Mouse (Mus musculus) G1E (cell line): ENCODE measurements around the gene Trhr2. TPM values are rescaled to one million over a fixed set of nuclear protein-coding genes. Genes with fewer than 3 reads are reported as not detected.
"Not testable (repeated sequence)": the region's sequence is repeated elsewhere in the genome, so short reads cannot be mapped to it uniquely, and the experiment has no call there.

ENCODE experiments used
- ATAC-seq: 2 replicates; pipeline ENCODE4 v1.8.0; 2016; ENCODE audit warnings: mild to moderate bottlenecking; ENCODE audit not compliant: insufficient number of reproducible peaks, poor library complexity, low FRiP score, severe bottlenecking; ENCODE audit errors: extremely low read depth
- DNase-seq: peaks from one replicate; pipeline ENCODE4 v3.0.0; 2012; ENCODE audit warnings: low spot score
- H3K27me3 ChIP-seq: 2 replicates; pipeline ENCODE4 v1.6.1; 2012; ENCODE audit warnings: mild to moderate bottlenecking, low read length, inconsistent platforms; ENCODE audit not compliant: insufficient read depth
- H3K36me3 ChIP-seq: replicated peaks from 2 replicates; pipeline ENCODE3; 2012; ENCODE audit warnings: mild to moderate bottlenecking, inconsistent platforms
- H3K4me1 ChIP-seq: 2 replicates; pipeline ENCODE4 v1.6.1; 2012; ENCODE audit warnings: low read depth, low read length, inconsistent platforms, mixed read lengths; ENCODE audit not compliant: insufficient read depth
- H3K4me3 ChIP-seq: 2 replicates; pipeline ENCODE4 v1.5.1; 2012; ENCODE audit warnings: low read depth, mild to moderate bottlenecking, inconsistent platforms, low read length, moderate library complexity, mixed read lengths
- H3K9me3 ChIP-seq: replicated peaks from 2 replicates; pipeline ENCODE4 v1.6.1; 2012; ENCODE audit warnings: inconsistent platforms
- CTCF ChIP-seq: IDR thresholded peaks from 2 replicates; pipeline ENCODE4 v1.5.1; 2012; ENCODE audit warnings: low read depth, low read length, inconsistent platforms, mixed read lengths
- GATA1 ChIP-seq: IDR thresholded peaks from 2 replicates; pipeline ENCODE4 v1.6.1; 2012; ENCODE audit warnings: borderline replicate concordance, low read length, inconsistent platforms, mixed read lengths
- GATA2 ChIP-seq: IDR thresholded peaks from 2 replicates; pipeline ENCODE4 v1.6.1; 2012; ENCODE audit warnings: low read depth, low read length, inconsistent platforms, borderline replicate concordance
- POLR2AphosphoS5 ChIP-seq: IDR thresholded peaks from 2 replicates; pipeline ENCODE4 v1.6.1; 2012; ENCODE audit warnings: low read depth, low read length, inconsistent platforms; ENCODE audit not compliant: insufficient replicate concordance
- TAL1 ChIP-seq: conservative IDR thresholded peaks from 2 replicates; pipeline ENCODE4 v1.6.1; 2012; ENCODE audit warnings: low read depth, low read length, inconsistent platforms, mixed read lengths
- polyA plus RNA-seq: library from polyadenylated mRNA; stranded (reverse); fragments of >175 nt; gene quantifications from 2 replicates; pipeline ENCODE4 v1.2.3, GENCODE M21; 2012
- total RNA-seq, 2 experiments: library from RNA; stranded (forward) in 1 of 2; stranded (reverse) in 1 of 2; fragments of 200-1000 nt in 1 of 2; fragments of >200 nt in 1 of 2; fragmentation: Nextera tagmentation in 1 of 2; gene quantifications; 2 replicates each; pipeline ENCODE4 v1.2.3; 2014 to 2017

Trhr2 gene
- total and polyA plus RNA-seq, 3 experiments = not detected

DNA sequence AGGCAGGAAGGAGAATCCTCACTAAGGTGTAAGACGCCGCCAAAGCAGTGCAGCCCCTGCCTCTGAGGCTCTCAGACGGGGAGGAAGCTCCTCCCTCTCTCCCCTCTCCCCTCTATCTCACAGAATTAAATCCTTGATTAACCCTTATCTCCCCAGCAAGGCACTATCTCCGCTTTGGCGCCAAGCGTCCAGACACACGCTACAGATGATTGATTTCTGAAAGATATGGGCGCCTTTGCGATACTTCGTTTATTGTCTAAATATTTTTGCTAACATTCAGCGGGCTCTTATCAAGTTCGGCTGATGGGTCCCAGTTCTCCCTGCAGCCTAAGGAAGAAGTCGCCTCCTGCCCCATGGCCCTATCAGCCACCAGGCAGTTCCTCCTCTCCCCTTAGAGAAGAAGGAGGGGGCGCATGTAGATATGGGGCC lies 34.4 kb downstream of the Trhr2 start:
- H3K4me3 ChIP-seq = no peak overlapping the region; the same call in 1 of the 2 replicates
- H3K9me3 ChIP-seq = no peaks in the 10 kb centered on the region
- H3K36me3 ChIP-seq = peaks cover 98% of the 10 kb centered on the region
- H3K27me3 ChIP-seq = peaks cover 10% of the 10 kb centered on the region; the same call in 1 of the 2 replicates
- no peak for ATAC-seq
- TF ChIP-seq TAL1 = no peak
- TF ChIP-seq GATA2 = no peak
- no peak for TF ChIP-seq CTCF
- no peak for TF ChIP-seq GATA1
- no peak for TF ChIP-seq POLR2AphosphoS5
- DNase-seq = no peak
- peaks cover 98% of the 10 kb centered on the region for H3K4me1 ChIP-seq

DNA sequence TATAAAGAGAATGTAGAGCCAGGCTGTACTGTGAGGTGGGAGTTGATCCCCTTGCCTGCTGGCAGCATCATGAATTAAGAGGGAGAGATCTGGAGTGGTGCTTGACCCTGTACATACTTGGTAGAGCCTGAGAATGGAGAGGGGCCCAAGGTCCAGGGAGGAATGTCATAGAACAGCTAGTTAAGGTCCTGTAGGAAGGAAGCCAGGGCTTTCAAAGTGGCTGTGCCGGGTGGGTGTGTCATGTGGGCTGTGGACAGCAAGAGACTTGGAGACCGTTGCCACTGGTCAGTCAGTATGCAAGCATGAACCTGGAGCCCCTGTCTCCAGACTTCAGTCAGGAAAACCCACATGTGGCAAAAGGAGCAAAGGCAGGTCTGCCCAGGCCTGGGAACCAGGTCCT lies 35.4 kb downstream of the Trhr2 start:
- Histone ChIP-seq H3K9me3 (no peaks in the 10 kb centered on the region), H3K4me1 (peaks cover 98% of the 10 kb centered on the region), H3K36me3 (peaks cover 98% of the 10 kb centered on the region), H3K4me3 (no peak overlapping the region; the same call in 1 of the 2 replicates), H3K27me3 (peaks cover 10% of the 10 kb centered on the region; the same call in 1 of the 2 replicates)
- DNase-seq (no peak), ATAC-seq (no peak)
- TF ChIP-seq CTCF = no peak
- TF ChIP-seq TAL1 = no peak
- TF ChIP-seq GATA2 = no peak
- no peak for TF ChIP-seq POLR2AphosphoS5
- TF ChIP-seq GATA1 = no peak

DNA sequence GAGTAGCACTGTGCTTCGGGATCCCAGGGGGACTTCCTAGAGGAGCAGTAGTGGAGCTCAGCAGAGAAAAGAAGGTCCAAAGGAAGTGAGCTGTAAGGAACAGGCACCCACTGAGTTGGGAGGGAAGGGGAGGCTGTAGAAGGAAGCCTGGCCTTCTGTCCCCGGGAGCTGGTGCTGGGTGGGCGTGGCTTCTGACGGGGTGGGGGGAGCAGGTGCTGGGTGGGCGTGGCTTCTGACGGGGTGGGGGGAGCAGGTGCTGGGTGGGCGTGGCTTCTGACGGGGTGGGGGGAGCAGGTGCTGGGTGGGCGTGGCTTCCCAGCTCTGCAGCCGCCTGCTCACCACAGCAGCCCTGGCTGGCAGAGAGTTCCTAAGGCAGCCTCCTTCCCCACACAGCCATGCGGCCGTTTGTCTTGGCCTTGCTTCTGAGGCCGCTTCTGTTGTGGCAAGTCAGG lies 36.6 kb downstream of the Trhr2 start:
- H3K36me3 ChIP-seq = peaks cover 97% of the 10 kb centered on the region
- not testable (repeated sequence) for H3K9me3 ChIP-seq, H3K27me3 ChIP-seq, DNase-seq, ATAC-seq
- peak overlapping the region; percentile 65; the same call in 1 of the 2 replicates for H3K4me3 ChIP-seq
- peaks cover 98% of the 10 kb centered on the region for H3K4me1 ChIP-seq

DNA sequence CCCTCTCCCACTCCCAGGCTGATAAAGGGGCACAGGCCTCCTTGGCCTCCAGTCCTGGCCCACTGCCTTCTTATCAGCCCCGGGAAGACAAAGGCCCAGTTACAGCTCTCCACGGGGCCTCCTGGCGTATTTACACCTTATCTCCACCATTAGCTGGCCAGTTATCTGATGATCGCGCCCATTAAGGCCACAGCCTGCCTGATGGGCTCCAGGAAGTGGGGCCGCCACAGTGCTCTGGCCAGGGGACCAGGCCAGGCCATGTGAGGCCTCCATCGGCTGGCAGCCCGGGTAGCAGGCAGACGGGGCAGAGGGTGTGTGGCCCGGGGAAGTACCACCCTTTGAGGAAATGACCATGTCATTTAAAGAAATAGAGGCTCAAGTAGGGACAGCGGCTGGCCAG lies 37.8 kb downstream of the Trhr2 start:
- Histone ChIP-seq H3K36me3 (peaks cover 97% of the 10 kb centered on the region), H3K9me3 (no peaks in the 10 kb centered on the region), H3K4me3 (peak overlapping the region; percentile 66; the same call in 1 of the 2 replicates), H3K27me3 (no peaks in the 10 kb centered on the region), H3K4me1 (peaks cover 98% of the 10 kb centered on the region)
- ATAC-seq (peak; percentile 31), DNase-seq (no peak)
- TF ChIP-seq POLR2AphosphoS5 (no peak), GATA2 (no peak), CTCF (no peak), GATA1 (no peak), TAL1 (no peak; the same call in 1 of the 2 replicates)

DNA sequence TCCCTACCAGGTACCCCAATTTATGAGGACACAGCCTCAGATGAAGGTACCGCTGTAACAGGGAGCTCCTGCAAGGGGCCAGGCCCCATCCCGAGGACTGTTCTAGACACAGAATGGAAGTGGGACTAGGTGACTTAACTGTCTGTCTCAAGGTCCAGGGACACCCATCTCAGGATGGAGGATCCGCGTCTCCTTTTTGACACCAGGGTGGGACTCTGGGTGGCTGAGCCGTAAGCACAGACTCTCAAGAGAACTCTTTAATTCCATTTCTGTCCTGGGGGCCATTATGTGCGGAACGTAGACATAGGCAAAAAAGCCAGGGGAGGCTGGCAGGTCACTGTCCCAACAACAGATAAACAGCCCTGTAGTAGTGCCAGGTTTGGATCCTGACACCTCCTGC lies 38.4 kb downstream of the Trhr2 start:
- TF ChIP-seq GATA2 (no peak), CTCF (no peak), POLR2AphosphoS5 (no peak), GATA1 (no peak), TAL1 (no peak)
- peaks cover 98% of the 10 kb centered on the region for H3K4me1 ChIP-seq
- no peak for DNase-seq
- no peaks in the 10 kb centered on the region for H3K27me3 ChIP-seq
- H3K9me3 ChIP-seq = no peaks in the 10 kb centered on the region
- peak overlapping the region; percentile 66; the same call in 1 of the 2 replicates for H3K4me3 ChIP-seq
- H3K36me3 ChIP-seq = peaks cover 98% of the 10 kb centered on the region
- ATAC-seq = no peak

DNA sequence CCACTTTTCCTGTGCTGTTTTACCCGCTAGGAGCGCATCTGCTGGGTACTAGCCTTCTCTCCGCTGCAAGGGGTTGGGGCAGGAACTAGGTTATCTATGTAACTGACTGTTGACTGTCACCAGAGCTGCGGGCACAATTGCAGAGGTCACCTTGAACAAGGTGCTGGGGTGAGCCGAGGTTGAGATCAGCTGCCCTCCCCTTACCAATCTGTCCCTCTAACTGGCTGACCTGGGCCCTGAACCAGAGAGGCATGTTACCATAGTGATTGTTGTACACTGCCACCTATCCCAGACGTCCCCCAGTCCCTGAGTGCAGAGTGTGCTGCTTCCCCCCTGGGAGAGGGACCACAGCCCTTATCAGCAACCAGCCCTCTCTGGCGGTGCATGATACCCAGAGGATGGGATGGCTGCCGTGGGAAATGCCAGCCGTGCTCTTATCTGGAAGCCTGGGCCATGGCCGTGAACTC lies 39.1 kb downstream of the Trhr2 start:
- H3K4me3 ChIP-seq = peak overlapping the region; percentile 66; the same call in 1 of the 2 replicates
- 0 out of 2 replicates have a peak, but pooled peaks have one; percentile 51 for TF ChIP-seq POLR2AphosphoS5
- no peak for TF ChIP-seq CTCF
- TF ChIP-seq TAL1 = peak; percentile 100
- TF ChIP-seq GATA2 = peak; percentile 96
- no peaks in the 10 kb centered on the region for H3K27me3 ChIP-seq
- peaks cover 99% of the 10 kb centered on the region for H3K4me1 ChIP-seq
- DNase-seq (peak; percentile 92), ATAC-seq (peak; percentile 71)
- H3K36me3 ChIP-seq = peaks cover 98% of the 10 kb centered on the region
- no peaks in the 10 kb centered on the region for H3K9me3 ChIP-seq

DNA sequence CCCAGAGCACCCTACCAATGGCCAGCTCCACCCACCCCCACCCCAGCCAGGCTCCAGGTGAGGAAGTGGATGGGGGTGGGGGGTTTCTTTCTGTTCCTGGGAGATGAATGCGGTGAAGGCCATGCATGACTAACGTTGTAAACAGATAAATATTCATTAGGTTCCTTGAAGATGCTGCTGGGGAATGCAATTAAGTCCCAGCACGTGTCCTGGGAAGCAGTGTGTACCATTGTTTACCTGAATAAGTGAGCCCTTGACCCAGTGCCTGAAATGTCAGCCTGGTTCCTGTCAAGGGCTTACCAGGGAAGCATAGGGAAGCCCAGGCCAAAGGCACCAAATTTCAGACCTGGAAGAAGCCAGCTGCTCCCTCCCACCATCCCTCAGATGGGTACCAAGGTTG lies 40.0 kb downstream of the Trhr2 start:
- ATAC-seq = no peak
- H3K27me3 ChIP-seq = no peaks in the 10 kb centered on the region
- no peaks in the 10 kb centered on the region for H3K9me3 ChIP-seq
- peaks cover 99% of the 10 kb centered on the region for H3K4me1 ChIP-seq
- no peak for DNase-seq
- TF ChIP-seq POLR2AphosphoS5 = 0 out of 2 replicates have a peak, but pooled peaks have one; percentile 24
- no peak for TF ChIP-seq CTCF
- peak overlapping the region; percentile 66; the same call in 1 of the 2 replicates for H3K4me3 ChIP-seq
- H3K36me3 ChIP-seq = peaks cover 98% of the 10 kb centered on the region
